ENCODE assay signal across 8 mouse cellular contexts in the genomic region with DNA sequence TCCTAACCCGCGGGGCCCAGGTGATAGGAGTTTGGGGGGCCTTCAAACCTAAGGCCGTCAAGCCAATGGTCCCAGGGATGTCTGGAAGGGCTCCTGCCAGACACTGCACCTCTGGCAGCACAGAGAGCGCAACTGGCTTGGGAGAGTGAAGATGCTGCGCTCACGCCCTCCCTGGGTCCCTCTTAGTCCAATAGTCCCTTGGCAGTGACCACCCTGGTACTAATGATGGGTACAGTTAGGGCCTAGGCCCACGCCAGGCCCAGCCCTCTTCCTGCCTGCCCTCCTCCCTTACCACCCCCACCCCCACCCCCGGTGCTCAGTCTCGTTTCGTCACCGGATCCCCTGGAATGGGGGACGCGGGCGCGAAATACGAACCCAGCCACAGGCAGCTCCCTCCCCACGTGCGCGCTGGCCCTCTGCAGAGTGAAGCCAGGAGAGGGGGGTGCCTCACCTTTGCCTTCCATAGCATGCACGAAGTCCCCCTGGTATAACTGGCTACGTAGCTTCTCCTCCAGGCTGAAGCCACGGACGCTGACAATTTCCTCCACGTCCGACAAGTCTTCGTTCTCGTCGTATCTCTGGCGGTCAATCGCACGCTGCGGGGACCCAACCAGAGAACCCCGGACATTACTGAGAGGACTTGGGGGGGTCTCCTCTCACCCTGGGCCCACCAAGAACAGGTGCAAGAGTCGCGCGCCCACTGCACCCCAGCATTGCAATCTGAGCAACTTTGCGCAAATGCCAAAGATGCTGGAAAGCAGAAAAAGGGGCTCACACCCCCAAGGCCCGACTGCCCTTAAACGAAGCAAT. TPM values are rescaled to one million over a fixed set of nuclear protein-coding genes. Genes with fewer than 3 reads are reported as not detected.
A peak's percentile ranks its signal among the peaks of the same experiment; 100 is the strongest.
DNase-seq lines count a peak whose midpoint lies in the region; ATAC-seq and TF ChIP-seq lines count a peak whose summit lies in the region.

No protein-coding gene starts in this region.

- peaks cover 3% of the 10 kb centered on the region; the same call in 1 of the 2 replicates for H3K36me3 ChIP-seq in heart, embryonic 14.5 days (ENCODE audit: control insufficient read depth, insufficient read depth, low read length)
- H3K36me3 ChIP-seq in limb, embryonic 12.5 days, result peaks cover 9% of the 10 kb centered on the region; the same call in 1 of the 2 replicates
- H3K36me3 ChIP-seq in midbrain, embryonic 13.5 days, result peaks cover 1% of the 10 kb centered on the region; the same call in 1 of the 2 replicates

- no peak for TF ChIP-seq POLR2A in cerebellum, adult 2 months (IDR thresholded peaks at IDR 0.05; ENCODE audit: borderline replicate concordance, insufficient read depth, low read length)

- peak overlapping the region; percentile 98 for H3K27ac ChIP-seq in cerebellum, adult 2 months (ENCODE audit: insufficient read depth, low read length)
- peak overlapping the region in 1 of 2 experiments; percentile 92; a peak in 1 of 4 replicates for H3K27ac ChIP-seq in heart, embryonic 14.5 days (replicated peaks in 1 of 2; ENCODE audit: control insufficient read depth in 1 of 2, insufficient read depth in 1 of 2, low read depth in 2 of 2, low read length in 2 of 2)
- peak overlapping the region; percentile 92; the same call in 1 of the 2 replicates for H3K27ac ChIP-seq in limb, embryonic 12.5 days
- H3K27ac ChIP-seq in midbrain, embryonic 13.5 days, result peak overlapping the region; percentile 76

- no peak for TF ChIP-seq CTCF in cerebellum, adult 2 months (IDR thresholded peaks at IDR 0.05; ENCODE audit: borderline replicate concordance, insufficient read depth, low read depth, low read length)

- H3K9me3 ChIP-seq in heart, embryonic 14.5 days (ENCODE audit: control insufficient read depth, low read length), result no peaks in the 10 kb centered on the region
- H3K9me3 ChIP-seq in limb, embryonic 12.5 days, result no peaks in the 10 kb centered on the region
- no peaks in the 10 kb centered on the region for H3K9me3 ChIP-seq in midbrain, embryonic 13.5 days

- no peaks in the 10 kb centered on the region for H3K27me3 ChIP-seq in cerebellum, adult 2 months (ENCODE audit: control insufficient read depth, insufficient read depth, low read length)
- no peaks in the 10 kb centered on the region for H3K27me3 ChIP-seq in heart, embryonic 14.5 days (ENCODE audit: control insufficient read depth, insufficient read depth, low read length)
- no peaks in the 10 kb centered on the region for H3K27me3 ChIP-seq in limb, embryonic 12.5 days
- 0 out of 2 replicates have a peak, but pooled peaks cover 2% of the 10 kb centered on the region for H3K27me3 ChIP-seq in midbrain, embryonic 13.5 days

- peak; percentile 23 for ATAC-seq in common myeloid progenitor, adult 5-6 weeks (replicated peaks; ENCODE audit: low read depth, poor library complexity, severe bottlenecking)
- no peak for ATAC-seq in heart, embryonic 14.5 days (ENCODE audit: insufficient number of reproducible peaks, insufficient read depth, low FRiP score, low read depth)
- peak; percentile 44; the same call in 1 of the 2 replicates for ATAC-seq in limb, embryonic 12.5 days (ENCODE audit: insufficient number of reproducible peaks, insufficient read depth, low FRiP score, low TSS enrichment, low read depth)
- ATAC-seq in midbrain, embryonic 13.5 days, result peak; percentile 38

- H3K4me1 ChIP-seq in cerebellum, adult 2 months (ENCODE audit: control insufficient read depth, insufficient read depth, low read length), result peaks cover 11% of the 10 kb centered on the region
- H3K4me1 ChIP-seq in heart, embryonic 14.5 days (ENCODE audit: control insufficient read depth in 2 of 2, insufficient read depth in 2 of 2, low read length in 2 of 2), result peaks cover 24 to 33% of the 10 kb centered on the region in 2 experiments
- H3K4me1 ChIP-seq in limb, embryonic 12.5 days (replicated peaks), result peaks cover 53% of the 10 kb centered on the region
- peaks cover 61% of the 10 kb centered on the region for H3K4me1 ChIP-seq in midbrain, embryonic 13.5 days (replicated peaks)

- 4% methylated on average over 39 of the region's 39 CpGs for WGBS in cerebellum, adult 2 months
- WGBS in heart, embryonic 14.5 days, result 5% methylated on average over 39 of the region's 39 CpGs
- 1% methylated on average over 39 of the region's 39 CpGs for WGBS in limb, embryonic 12.5 days
- 2% methylated on average over 39 of the region's 39 CpGs for WGBS in midbrain, embryonic 13.5 days

- H3K4me3 ChIP-seq in cerebellum, adult 2 months (replicated peaks; ENCODE audit: insufficient read depth, low read depth, low read length), result peak overlapping the region; percentile 99
- peak overlapping the region; percentile 69 to 77 for H3K4me3 ChIP-seq in heart, embryonic 14.5 days (ENCODE audit: control insufficient read depth in 1 of 2, insufficient read depth in 1 of 2, low read depth in 1 of 2, low read length in 2 of 2)
- H3K4me3 ChIP-seq in limb, embryonic 12.5 days (replicated peaks), result peak overlapping the region; percentile 71
- peak overlapping the region; percentile 68 for H3K4me3 ChIP-seq in midbrain, embryonic 13.5 days (replicated peaks)

- peak; percentile 50 to 69 for DNase-seq in cerebellum, adult 2 months
- DNase-seq in cerebellum, adult 8-10 months, result no peak
- DNase-seq in CD4-positive helper T cell, adult 2 months (ENCODE audit: low read depth, low spot score), result peak; percentile 75
- DNase-seq in thymus, postnatal 10 days (ENCODE audit: low spot score in 2 of 2), result peak; percentile 46 to 52

- H3K4me2 ChIP-seq in heart, embryonic 14.5 days (ENCODE audit: low read length), result peak overlapping the region; percentile 98
- peak overlapping the region; percentile 99 for H3K4me2 ChIP-seq in limb, embryonic 12.5 days
- peak overlapping the region; percentile 99 for H3K4me2 ChIP-seq in midbrain, embryonic 13.5 days (replicated peaks)

- H3K9ac ChIP-seq in heart, embryonic 14.5 days (ENCODE audit: low read length), result peak overlapping the region; percentile 84
- peak overlapping the region; percentile 76 for H3K9ac ChIP-seq in limb, embryonic 12.5 days (replicated peaks)
- peak overlapping the region; percentile 82 for H3K9ac ChIP-seq in midbrain, embryonic 13.5 days (replicated peaks)

RNA-seq across cellular contexts. Expression of a gene that starts 2.2 kb away (rescaled TPM):
- 27.5 and 29.4 TPM in 2 replicates for polyA plus RNA-seq in cerebellum, adult 2 months (2012; rRNA removed)
- total RNA-seq in common myeloid progenitor, adult 5-6 weeks (2017), result 60.6 and 72.8 TPM in 2 replicates
- 24.2 and 27.3 TPM in 2 replicates for polyA plus RNA-seq in heart, embryonic 14.5 days (2014; fragmentation: Nextera tagmentation; extraction: Ambion mirVana)
- polyA plus RNA-seq in limb, embryonic 12.5 days (2016; fragmentation: Nextera tagmentation; extraction: Ambion mirVana), result 85.5 and 87.7 TPM in 2 replicates
- 116 and 117 TPM in 2 replicates for polyA plus RNA-seq in midbrain, embryonic 13.5 days (2015; fragmentation: Nextera tagmentation; extraction: Ambion mirVana)

RNA-seq across cellular contexts. Expression of a gene that starts 27.5 kb away (rescaled TPM):
- 20.7 and 21.4 TPM in 2 replicates for polyA plus RNA-seq in cerebellum, adult 2 months (2012; rRNA removed)
- 10.6 and 13.0 TPM in 2 replicates for total RNA-seq in common myeloid progenitor, adult 5-6 weeks (2017)
- polyA plus RNA-seq in heart, embryonic 14.5 days (2014; fragmentation: Nextera tagmentation; extraction: Ambion mirVana), result 18.0 and 24.6 TPM in 2 replicates
- polyA plus RNA-seq in limb, embryonic 12.5 days (2016; fragmentation: Nextera tagmentation; extraction: Ambion mirVana), result 14.3 and 14.6 TPM in 2 replicates
- 8.6 and 10.5 TPM in 2 replicates for polyA plus RNA-seq in midbrain, embryonic 13.5 days (2015; fragmentation: Nextera tagmentation; extraction: Ambion mirVana)

RNA-seq across cellular contexts. Expression of a gene that starts 59.4 kb away (rescaled TPM):
- 0.23 and 0.73 TPM in 2 replicates for polyA plus RNA-seq in cerebellum, adult 2 months (2012; rRNA removed)
- not detected in 2 replicates for total RNA-seq in common myeloid progenitor, adult 5-6 weeks (2017)
- polyA plus RNA-seq in heart, embryonic 14.5 days (2014; fragmentation: Nextera tagmentation; extraction: Ambion mirVana), result 0.67 TPM in 1 of 2 replicates, not detected in the other
- not detected in 2 replicates for polyA plus RNA-seq in limb, embryonic 12.5 days (2016; fragmentation: Nextera tagmentation; extraction: Ambion mirVana)
- polyA plus RNA-seq in midbrain, embryonic 13.5 days (2015; fragmentation: Nextera tagmentation; extraction: Ambion mirVana), result 0.32 TPM in 1 of 2 replicates, not detected in the other
